Comparison of ENCODE assay signal across 13 mouse cellular contexts in genomic region chr7:16504573-16505225, GRCm38 (mm10). TPM values are rescaled to one million over a fixed set of nuclear protein-coding genes. Genes with fewer than 3 reads are reported as not detected.
DNase-seq lines count a peak whose midpoint lies in the region; ATAC-seq and TF ChIP-seq lines count a peak whose summit lies in the region.
"Had no signal": no experiment of that assay in that cellular context is flagged by ENCODE, and none has a peak within 500 bp of the region (broad histone marks: within the 10 kb centered on the region; RNA-seq: fewer than 3 reads in every experiment).

No protein-coding gene starts in this region.

- no peaks in the 10 kb centered on the region for H3K4me1 ChIP-seq in heart, embryonic 11.5 days (ENCODE audit: control insufficient read depth, insufficient read depth, low read length)
- H3K4me1 ChIP-seq in liver, embryonic 16.5 days (ENCODE audit: control insufficient read depth, low read depth, low read length), result peaks cover 8% of the 10 kb centered on the region
- H3K4me1 ChIP-seq: hindbrain, embryonic 15.5 days had no signal

- no peak overlapping the region for H3K4me3 ChIP-seq in heart, embryonic 11.5 days (ENCODE audit: low read depth, low read length)
- H3K4me3 ChIP-seq in left cerebral cortex, adult 2 months, result no peak overlapping the region
- H3K4me3 ChIP-seq in liver, embryonic 16.5 days (ENCODE audit: low read depth, low read length), result no peak overlapping the region
- H3K4me3 ChIP-seq: erythroblast, embryonic 14.5 days; hindbrain, embryonic 15.5 days; neural tube, embryonic 13.5 days had no signal

- intact Hi-C loops in left cerebral cortex, postnatal 4 days (cut with DNase I), result no loop called here
- intact Hi-C loops in left cerebral cortex, adult 2 months (cut with DNase I), result no loop called here

- no peaks in the 10 kb centered on the region for H3K9me3 ChIP-seq in heart, embryonic 11.5 days (replicated peaks; ENCODE audit: control insufficient read depth, low read length)
- no peaks in the 10 kb centered on the region for H3K9me3 ChIP-seq in liver, embryonic 16.5 days (replicated peaks; ENCODE audit: control insufficient read depth, low read length)
- H3K9me3 ChIP-seq: hindbrain, embryonic 15.5 days; neural tube, embryonic 13.5 days had no signal

- 87% methylated on average over 2 of the region's 2 CpGs for WGBS in heart, embryonic 11.5 days (ENCODE audit: insufficient replicate concordance)
- WGBS in liver, embryonic 16.5 days (ENCODE audit: insufficient replicate concordance), result 60% methylated on average over 2 of the region's 2 CpGs

- H3K36me3 ChIP-seq in heart, embryonic 11.5 days (ENCODE audit: control insufficient read depth, insufficient read depth, low read length), result peaks cover 17% of the 10 kb centered on the region; the same call in 1 of the 2 replicates
- no peaks in the 10 kb centered on the region for H3K36me3 ChIP-seq in liver, embryonic 16.5 days (ENCODE audit: control insufficient read depth, insufficient read depth)

- ATAC-seq in heart, embryonic 11.5 days (replicated peaks; ENCODE audit: insufficient number of reproducible peaks, low FRiP score, low TSS enrichment), result no peak
- peak; percentile 88 for ATAC-seq in liver, embryonic 16.5 days (ENCODE audit: low read depth)

- no peak overlapping the region for H3K4me2 ChIP-seq in heart, embryonic 11.5 days
- no peak overlapping the region for H3K4me2 ChIP-seq in liver, embryonic 16.5 days (ENCODE audit: low read depth, low read length)
- H3K4me2 ChIP-seq: hindbrain, embryonic 15.5 days; neural tube, embryonic 13.5 days had no signal

- no peak overlapping the region for H3K9ac ChIP-seq in heart, embryonic 11.5 days (ENCODE audit: low read depth, low read length)
- H3K9ac ChIP-seq in liver, embryonic 16.5 days (ENCODE audit: low read depth, low read length), result no peak overlapping the region
- H3K9ac ChIP-seq: hindbrain, embryonic 15.5 days; neural tube, embryonic 13.5 days had no signal

- H3K27me3 ChIP-seq in heart, embryonic 11.5 days (ENCODE audit: control insufficient read depth, insufficient read depth, low read length), result no peaks in the 10 kb centered on the region
- H3K27me3 ChIP-seq in liver, embryonic 16.5 days (ENCODE audit: control insufficient read depth, insufficient read depth, low read depth, low read length), result no peaks in the 10 kb centered on the region
- H3K27me3 ChIP-seq: hindbrain, embryonic 15.5 days; neural tube, embryonic 13.5 days had no signal

- TF ChIP-seq CTCF in left cerebral cortex, adult 2 months (IDR thresholded peaks at IDR 0.05), result no peak
- no peak for TF ChIP-seq CTCF in brain, embryonic 14.5 days (IDR thresholded peaks at IDR 0.05; ENCODE audit: borderline replicate concordance, extremely low read depth, insufficient read depth, insufficient read length)

- H3K27ac ChIP-seq in heart, embryonic 11.5 days (ENCODE audit: low read depth, low read length), result no peak overlapping the region
- no peak overlapping the region for H3K27ac ChIP-seq in left cerebral cortex, adult 2 months
- H3K27ac ChIP-seq in liver, embryonic 16.5 days (ENCODE audit: low read length), result peak overlapping the region; percentile 80
- H3K27ac ChIP-seq: hindbrain, embryonic 15.5 days; neural tube, embryonic 13.5 days had no signal

- peak; percentile 24 for DNase-seq in heart, adult 8-10 months (ENCODE audit: low spot score)
- DNase-seq in left cerebral cortex, postnatal 4 days, result peak; percentile 26
- DNase-seq in left cerebral cortex, adult 2 months (ENCODE audit: extremely low spot score in 1 of 2, low spot score in 2 of 2), result no peak
- peak; percentile 26 for DNase-seq in brain, embryonic 14.5 days (ENCODE audit: low read depth)
- DNase-seq in testis, postnatal 14 days (ENCODE audit: low spot score), result no peak
- DNase-seq in urinary bladder, adult 18-20 months (ENCODE audit: low spot score in 2 of 2), result no peak
- DNase-seq: right cerebral cortex, adult 18-20 months had no signal

- no peak for TF ChIP-seq POLR2A in brain, embryonic 14.5 days (IDR thresholded peaks at IDR 0.05; ENCODE audit: borderline replicate concordance, extremely low read depth, insufficient read depth, insufficient read length, poor library complexity, severe bottlenecking)

RNA-seq across cellular contexts. Expression of gene Npas1, which starts 27.2 kb away (rescaled TPM):
- not detected for total RNA-seq in heart, adult 8-10 months (2022)
- polyA plus RNA-seq in heart, embryonic 11.5 days (2014; fragmentation: Nextera tagmentation; extraction: Ambion mirVana), result 0.23 TPM in 1 of 2 replicates, not detected in the other
- 10 to 100 TPM; 22.8 to 24.6 TPM for total RNA-seq in left cerebral cortex, postnatal 4 days (2021)
- total RNA-seq in left cerebral cortex, adult 2 months (2021), result 10 to 100 TPM; 10.2 to 11.5 TPM
- polyA plus RNA-seq in brain, embryonic 14.5 days (2012; rRNA removed), result 4.6 and 5.1 TPM in 2 replicates
- 0.12 TPM in 2 replicates for polyA plus RNA-seq in liver, embryonic 16.5 days (2015; fragmentation: Nextera tagmentation; extraction: Ambion mirVana)
- total RNA-seq: megakaryocyte, adult 5-6 weeks had no signal
- polyA plus RNA-seq: erythroblast, embryonic 14.5 days had no signal

RNA-seq across cellular contexts. Expression of gene Tmem160, which starts 52.1 kb away (rescaled TPM):
- 10 to 100 TPM; 79.6 to 97.6 (median 89.8) TPM for total RNA-seq in heart, adult 8-10 months (2022)
- polyA plus RNA-seq in heart, embryonic 11.5 days (2014; fragmentation: Nextera tagmentation; extraction: Ambion mirVana), result 69.4 and 78.6 TPM in 2 replicates
- total RNA-seq in left cerebral cortex, postnatal 4 days (2021), result 10 to 100 TPM; 61.8 to 66.8 TPM
- 10 to 100 TPM; 68.0 to 69.0 TPM for total RNA-seq in left cerebral cortex, adult 2 months (2021)
- polyA plus RNA-seq in brain, embryonic 14.5 days (2012; rRNA removed), result 52.5 and 69.0 TPM in 2 replicates
- 23.4 and 23.6 TPM in 2 replicates for polyA plus RNA-seq in liver, embryonic 16.5 days (2015; fragmentation: Nextera tagmentation; extraction: Ambion mirVana)

Comparison
In these comparisons a context has a peak if more than half of its experiments do, and no peak if none do; other contexts are left out.
1. DNase-seq: peak in heart, adult 8-10 months (single experiment), left cerebral cortex, postnatal 4 days (single experiment) and brain, embryonic 14.5 days (single experiment); none in left cerebral cortex, adult 2 months (0 of 2), testis, postnatal 14 days (single experiment) and urinary bladder, adult 18-20 months (0 of 2).
2. RNA of gene Npas1, which starts 27.2 kb away (total RNA-seq): 22.8 to 24.6 TPM in left cerebral cortex, postnatal 4 days and 10.2 to 11.5 TPM in left cerebral cortex, adult 2 months; not detected in heart, adult 8-10 months; every median in the first group is over 10 times any median in the second.